Mouse (Mus musculus) lung, postnatal 0 days (tissue): ENCODE measurements around the gene Ccdc120. TPM values are rescaled to one million over a fixed set of nuclear protein-coding genes. Genes with fewer than 3 reads are reported as not detected.
A peak's percentile ranks its signal among the peaks of the same experiment; 100 is the strongest.
"Not testable (repeated sequence)": the region's sequence is repeated elsewhere in the genome, so short reads cannot be mapped to it uniquely, and the experiment has no call there.

Experiments
- ATAC-seq: fragments of 200-750 bp; cut with Nextera tagmentation; 2 replicates; pipeline ENCODE4 v1.8.0; 2017; ENCODE audit warnings: moderate library complexity
- DNase-seq: peaks from one replicate; pipeline ENCODE4 v3.0.0-alpha.2; 2016; ENCODE audit warnings: low spot score
- H3K27ac ChIP-seq: fragments of 300-500 bp; sonication (generic); 2 replicates; pipeline ENCODE4 v1.5.1; 2014; ENCODE audit warnings: antibody characterized with exemption, mild to moderate bottlenecking, low read length, mixed read lengths
- H3K27me3 ChIP-seq: fragments of 300-500 bp; sonication (generic); replicated peaks from 2 replicates; pipeline ENCODE4 v1.6.1; 2014; ENCODE audit warnings: low read length, mixed read lengths; ENCODE audit not compliant: insufficient read depth
- H3K36me3 ChIP-seq: fragments of 300-500 bp; sonication (generic); 2 replicates; pipeline ENCODE4 v1.6.1; 2014; ENCODE audit warnings: low read length, mixed read lengths; ENCODE audit not compliant: insufficient read depth
- H3K4me1 ChIP-seq: fragments of 300-500 bp; sonication (generic); 2 replicates; pipeline ENCODE4 v1.6.1; 2014; ENCODE audit warnings: antibody characterized with exemption, low read depth, low read length, mixed read lengths; ENCODE audit not compliant: insufficient read depth
- H3K4me2 ChIP-seq: fragments of 300-500 bp; sonication (generic); replicated peaks from 2 replicates; pipeline ENCODE4 v1.6.1; 2014; ENCODE audit warnings: low read depth, mild to moderate bottlenecking, low read length, moderate library complexity, mixed read lengths
- H3K4me3 ChIP-seq: fragments of 300-500 bp; sonication (generic); 2 replicates; pipeline ENCODE4 v1.5.1; 2014; ENCODE audit warnings: low read depth, low read length
- H3K9ac ChIP-seq: fragments of 300-500 bp; sonication (generic); replicated peaks from 2 replicates; pipeline ENCODE4 v1.6.1; 2014; ENCODE audit warnings: low read depth, mild to moderate bottlenecking
- H3K9me3 ChIP-seq: fragments of 300-500 bp; sonication (generic); 2 replicates; pipeline ENCODE4 v1.6.1; 2016; ENCODE audit warnings: low read length, mixed read lengths
- CTCF ChIP-seq: IDR thresholded peaks from 2 replicates; pipeline ENCODE4 v1.5.1; 2016; ENCODE audit warnings: antibody characterized with exemption, mild to moderate bottlenecking
- EP300 ChIP-seq: IDR thresholded peaks from 2 replicates; pipeline ENCODE4 v1.6.1; 2016; ENCODE audit warnings: antibody characterized with exemption, mild to moderate bottlenecking, control low read depth
- WGBS: fragments of 180-500 bp; shearing (Covaris S2); extraction: QIAGEN DNeasy Blood & Tissue Kit; methylation state at CpG from one replicate; pipeline ENCODE4 v1.1.7; 2014; 5-methylcytosine and 5-hydroxymethylcytosine counted together
- polyA plus RNA-seq: library from polyadenylated mRNA; unstranded; fragments of >200 nt; fragmentation: Nextera tagmentation; extraction: Ambion mirVana; gene quantifications from 2 replicates; pipeline ENCODE4 v1.2.1, GENCODE M21; 2015

Ccdc120 gene
- polyA plus RNA-seq, 1 experiment from 2014 or later = 26.4 TPM

GRCm38 (mm10) chrX:7762137-7762920 is 11.6 kb upstream of the Ccdc120 start, which contains the start of gene Tfe3:
TSS of gene Tfe3 (plus strand) at chrX:7762560.
- H3K4me3 ChIP-seq = peak within 1 kb of the TSS; percentile 64
- peak within 1 kb of the TSS; percentile 80 for H3K27ac ChIP-seq
- ATAC-seq (peak; percentile 96), DNase-seq (peak; percentile 97)
- H3K9me3 ChIP-seq = no peaks in the 10 kb centered on the region
- H3K4me1 ChIP-seq = no peaks in the 10 kb centered on the region
- 10% methylated on average over 37 of the region's 38 CpGs for WGBS
- H3K27me3 ChIP-seq = no peaks in the 10 kb centered on the region
- TF ChIP-seq CTCF (no peak), EP300 (no peak)
- peak within 1 kb of the TSS; percentile 59 for H3K4me2 ChIP-seq
- no peaks in the 10 kb centered on the region for H3K36me3 ChIP-seq
- H3K9ac ChIP-seq = peak within 1 kb of the TSS; percentile 63

GRCm38 (mm10) chrX:7753627-7754026 is 2.9 kb upstream of the Ccdc120 start:
- H3K4me3 ChIP-seq, H3K9ac ChIP-seq, H3K4me2 ChIP-seq, H3K36me3 ChIP-seq, H3K9me3 ChIP-seq, H3K4me1 ChIP-seq, H3K27me3 ChIP-seq, H3K27ac ChIP-seq: not testable (repeated sequence)
- TF ChIP-seq CTCF = peak; percentile 56
- ATAC-seq (peak; percentile 70), DNase-seq (peak; percentile 47)
- 12% methylated on average over 3 of the region's 3 CpGs for WGBS

GRCm38 (mm10) chrX:7745429-7745828 is 5.3 kb downstream of the Ccdc120 start:
- Histone ChIP-seq H3K9ac (no peak overlapping the region), H3K9me3 (no peaks in the 10 kb centered on the region), H3K4me2 (no peak overlapping the region), H3K36me3 (no peaks in the 10 kb centered on the region), H3K27me3 (no peaks in the 10 kb centered on the region), H3K4me3 (no peak overlapping the region), H3K4me1 (no peaks in the 10 kb centered on the region), H3K27ac (no peak overlapping the region)
- DNase-seq = no peak
- TF ChIP-seq EP300 (no peak), CTCF (no peak)
- WGBS = 67% methylated on average over 8 of the region's 8 CpGs
- no peak for ATAC-seq

- no peaks in the 10 kb centered on the region for H3K9me3 ChIP-seq
- DNase-seq (no peak), ATAC-seq (no peak)
- no peaks in the 10 kb centered on the region for H3K36me3 ChIP-seq
- no peak overlapping the region for H3K9ac ChIP-seq
- H3K4me3 ChIP-seq = no peak overlapping the region
- no peak for TF ChIP-seq EP300
- TF ChIP-seq CTCF = no peak
- no peaks in the 10 kb centered on the region for H3K27me3 ChIP-seq
- H3K4me1 ChIP-seq = no peaks in the 10 kb centered on the region
- H3K27ac ChIP-seq = no peak overlapping the region
- no peak overlapping the region for H3K4me2 ChIP-seq
- 40% methylated on average over 1 of the region's 1 CpGs for WGBS
These were observed 5.8 kb downstream of the Ccdc120 start for GRCm38 (mm10) chrX:7744940-7745339.

- DNase-seq (no peak), ATAC-seq (no peak)
- Histone ChIP-seq H3K27me3 (no peaks in the 10 kb centered on the region), H3K27ac (no peak overlapping the region), H3K36me3 (no peaks in the 10 kb centered on the region), H3K4me2 (no peak overlapping the region), H3K4me3 (no peak overlapping the region), H3K4me1 (no peaks in the 10 kb centered on the region), H3K9ac (no peak overlapping the region), H3K9me3 (no peaks in the 10 kb centered on the region)
- WGBS = 49% methylated on average over 5 of the region's 5 CpGs
- TF ChIP-seq CTCF (peak; percentile 48), EP300 (no peak)
These were observed 7.2 kb downstream of the Ccdc120 start for GRCm38 (mm10) chrX:7743470-7743869.

GRCm38 (mm10) chrX:7741103-7741502 is 9.6 kb downstream of the Ccdc120 start:
- H3K27ac ChIP-seq = peak overlapping the region; percentile 84
- no peaks in the 10 kb centered on the region for H3K27me3 ChIP-seq
- DNase-seq (peak; percentile 53), ATAC-seq (peak; percentile 59)
- WGBS = 51% methylated on average over 5 of the region's 5 CpGs
- H3K4me1 ChIP-seq = no peaks in the 10 kb centered on the region
- TF ChIP-seq CTCF = no peak
- no peak for TF ChIP-seq EP300
- peak overlapping the region; percentile 27; the same call in 1 of the 2 replicates for H3K4me2 ChIP-seq
- H3K9me3 ChIP-seq = no peaks in the 10 kb centered on the region
- no peaks in the 10 kb centered on the region for H3K36me3 ChIP-seq
- H3K9ac ChIP-seq = no peak overlapping the region
- H3K4me3 ChIP-seq = peak overlapping the region; percentile 35
